Mouse (Mus musculus): Measurements from ENCODE around the gene Fignl2. TPM values are rescaled to one million over a fixed set of nuclear protein-coding genes. Genes with fewer than 3 reads are reported as not detected.
"Not testable (repeated sequence)": the region's sequence is repeated elsewhere in the genome, so short reads cannot be mapped to it uniquely, and the experiment has no call there.

The Fignl2 gene
- not detected for polyA plus RNA-seq (2017; shearing (Covaris generic))

DNA sequence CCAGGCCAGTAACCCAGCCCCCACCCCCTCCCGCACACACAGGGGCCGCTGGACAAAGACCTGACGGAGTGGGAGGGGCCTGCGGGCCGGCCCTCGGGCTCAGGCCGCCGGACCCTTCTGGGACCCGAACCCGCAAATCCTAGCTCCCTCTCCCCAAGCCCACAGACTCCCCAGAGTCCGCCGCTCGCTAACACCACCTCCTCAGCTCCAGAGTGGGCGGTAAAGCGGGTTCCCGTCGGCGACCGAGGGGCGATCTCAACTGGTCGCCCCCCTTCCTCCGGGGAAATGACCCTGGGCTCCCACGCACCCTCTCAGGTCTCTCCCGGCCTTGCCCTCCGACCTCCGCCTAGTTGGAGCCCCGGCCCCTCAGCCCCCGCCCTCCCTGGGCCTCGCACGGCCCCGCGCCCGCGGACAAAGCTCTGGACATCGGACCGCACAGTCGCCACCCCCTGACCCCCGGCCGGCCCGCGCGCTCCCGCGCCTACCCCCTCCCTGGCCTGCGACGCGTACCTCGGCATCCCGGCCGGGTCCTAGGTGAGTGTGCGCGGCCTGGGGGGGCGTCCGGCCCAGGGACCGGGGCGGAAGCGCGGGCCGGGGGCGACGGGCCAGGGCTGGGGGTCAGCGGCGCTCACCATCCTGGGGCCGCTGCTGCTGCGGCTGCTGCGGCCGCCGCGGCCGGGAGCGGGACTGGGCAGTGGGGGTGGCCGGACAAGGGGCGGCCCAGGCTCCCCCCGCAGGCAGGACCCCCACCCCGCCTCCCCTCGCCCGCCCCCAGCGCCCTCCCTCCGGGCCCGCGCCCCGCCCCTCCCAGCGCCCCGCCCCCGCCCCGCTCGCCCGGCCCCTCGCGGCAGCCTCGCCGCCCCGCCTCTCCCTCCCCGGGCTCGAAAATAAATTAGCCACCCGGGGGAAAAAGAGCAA, at the start of gene Fignl2:
TSS of gene Fignl2 (minus strand) at position 755 of the 918 bp plus-strand sequence.
- no peak for ATAC-seq

DNA sequence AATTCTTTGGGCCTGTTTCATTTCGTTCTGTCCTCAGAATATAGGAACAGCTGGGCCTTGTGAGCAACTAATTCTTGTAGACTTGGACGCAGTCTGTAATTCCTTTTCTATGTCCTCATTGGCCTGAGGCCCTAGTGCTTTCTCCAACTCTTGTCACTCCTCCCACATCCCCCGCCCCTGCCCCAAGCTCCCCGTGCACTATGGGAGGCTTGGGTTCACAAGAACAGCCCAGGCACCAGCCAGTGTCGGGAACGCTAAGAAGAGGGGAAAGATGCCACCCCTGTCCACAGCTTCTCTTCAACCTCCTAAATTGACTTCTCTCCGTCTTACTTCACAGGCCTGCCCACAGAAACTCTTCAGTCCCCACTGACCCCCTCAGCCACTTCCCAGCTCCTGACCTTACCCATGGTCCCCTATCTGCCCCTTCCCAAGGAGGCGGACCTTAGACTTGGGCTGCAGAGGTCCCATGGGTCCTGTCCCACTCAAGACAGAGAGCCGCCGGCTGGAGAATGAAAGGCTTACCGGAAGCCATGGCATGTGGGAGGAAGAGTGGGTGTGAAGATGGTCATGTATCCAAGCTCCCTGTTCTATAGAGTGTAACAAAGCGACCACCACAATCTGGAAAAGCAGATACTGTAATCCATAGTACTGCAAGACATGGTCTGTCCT, 48.6 kb upstream of the Fignl2 start:
- no peak for ATAC-seq

DNA sequence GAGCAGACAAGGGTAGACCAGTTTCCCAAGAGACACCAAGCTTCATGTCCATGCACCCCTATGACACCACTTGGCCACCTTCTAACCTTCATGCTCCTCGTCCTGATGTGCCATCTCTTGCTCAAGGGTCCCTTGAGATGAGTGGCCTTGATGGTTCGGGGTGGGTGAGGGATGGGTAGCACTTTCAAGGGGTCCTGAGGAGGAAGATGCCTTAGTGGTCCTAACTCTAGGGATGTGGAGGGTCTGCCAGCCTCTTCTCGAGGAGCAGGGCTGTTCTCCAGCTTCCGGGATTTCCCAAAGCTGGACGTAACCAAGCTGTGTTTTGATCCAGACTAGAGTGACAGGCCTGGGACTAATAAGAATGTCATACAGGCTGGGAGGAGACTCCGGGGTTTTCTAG, 47.2 kb upstream of the Fignl2 start:
- no peak for ATAC-seq

GRCm38 (mm10) chr15:101123202-101123601, 44.8 kb upstream of the Fignl2 start:
- ATAC-seq = no peak

GRCm38 (mm10) chr15:101122290-101122589, 43.9 kb upstream of the Fignl2 start:
- ATAC-seq = no peak

- ATAC-seq = no peak
Observed at GRCm38 (mm10) chr15:101121411-101122289, 43.3 kb upstream of the Fignl2 start.

DNA sequence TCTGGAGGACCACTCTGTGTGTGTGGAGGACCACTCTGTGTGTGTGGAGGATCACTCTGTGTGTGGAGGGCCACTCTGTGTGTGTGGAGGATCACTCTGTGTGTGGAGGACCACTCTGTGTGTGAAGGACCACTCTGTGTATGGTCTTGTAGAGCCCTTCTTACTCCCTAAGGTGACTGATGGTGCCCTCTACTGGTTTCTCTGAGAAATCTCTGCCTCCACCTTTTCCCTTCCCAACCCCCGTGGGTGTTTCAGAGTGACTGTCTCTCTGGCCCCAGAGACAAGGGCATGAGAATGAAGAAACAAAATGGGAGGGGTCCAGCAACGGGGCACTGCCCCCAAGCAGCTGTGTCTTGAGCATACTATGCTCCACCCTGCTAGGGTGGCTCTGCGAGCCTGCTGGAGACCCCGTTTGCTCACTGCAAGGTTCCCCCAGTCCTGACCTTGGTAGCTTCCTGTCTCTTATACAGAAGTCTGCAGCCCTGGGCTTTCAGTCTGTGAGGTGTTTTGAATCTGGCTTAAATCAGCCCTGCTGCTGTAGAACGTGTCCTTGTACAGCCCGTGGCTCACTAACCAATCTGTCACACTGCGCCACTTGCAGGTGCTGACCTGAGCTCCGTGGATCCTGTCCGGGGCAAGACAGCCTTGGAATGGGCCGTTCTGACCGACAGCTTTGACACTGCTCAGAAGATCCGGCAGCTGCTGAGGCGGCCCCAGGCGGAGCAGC, 40.2 kb upstream of the Fignl2 start:
- no peak for ATAC-seq

DNA sequence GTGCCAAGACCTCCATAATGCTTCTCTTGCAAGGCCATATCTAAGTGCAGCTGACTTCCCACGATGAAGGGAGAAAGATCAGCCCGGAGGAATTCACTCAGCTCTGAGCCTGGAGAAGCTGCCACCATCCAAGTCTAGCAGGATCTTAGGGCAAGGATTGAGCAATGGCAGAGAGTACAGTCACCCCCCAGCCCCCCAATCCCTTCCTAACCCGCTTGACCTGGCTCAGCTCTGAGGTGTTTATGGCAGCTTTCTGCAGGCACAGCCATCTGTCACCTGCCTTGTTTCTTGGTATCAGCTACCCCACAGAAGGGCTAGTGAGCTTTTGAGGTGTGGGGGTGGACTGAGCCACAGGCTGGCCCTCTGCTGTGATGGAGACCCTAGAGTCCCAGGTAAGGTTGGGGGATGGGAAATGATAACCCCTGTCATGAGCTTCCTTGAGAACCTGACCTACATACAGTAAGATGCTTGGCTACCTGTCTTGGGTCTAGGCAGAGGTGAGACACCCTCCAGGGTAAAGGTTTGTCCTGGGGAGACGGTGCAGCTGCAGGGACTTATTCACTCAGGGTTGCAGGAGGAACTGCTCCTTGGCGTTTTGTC, 37.2 kb upstream of the Fignl2 start, which contains the start of gene Ankrd33:
TSS of gene Ankrd33 (plus strand) at position 245 of the 600 bp plus-strand sequence.
- ATAC-seq = no peak

DNA sequence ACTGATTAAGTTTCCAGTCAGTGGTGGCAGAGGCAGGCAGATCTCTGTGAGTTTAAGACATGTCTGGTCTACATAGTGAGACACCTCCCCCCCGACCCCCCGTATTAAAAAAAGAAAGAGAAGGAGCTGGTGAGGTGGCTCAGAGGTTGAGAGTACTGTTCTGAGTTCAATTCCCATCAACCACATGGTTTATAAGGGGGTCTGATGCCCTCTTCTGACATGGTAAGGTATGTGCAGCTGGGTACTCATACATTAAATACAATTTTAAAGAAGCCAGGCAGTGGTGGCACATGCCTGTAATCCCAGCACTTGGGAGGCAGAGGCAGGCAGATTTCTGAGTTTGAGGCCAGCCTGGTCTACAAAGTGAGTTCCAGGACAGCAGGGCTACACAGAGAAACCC, 35.4 kb upstream of the Fignl2 start:
- ATAC-seq = not testable (repeated sequence)

DNA sequence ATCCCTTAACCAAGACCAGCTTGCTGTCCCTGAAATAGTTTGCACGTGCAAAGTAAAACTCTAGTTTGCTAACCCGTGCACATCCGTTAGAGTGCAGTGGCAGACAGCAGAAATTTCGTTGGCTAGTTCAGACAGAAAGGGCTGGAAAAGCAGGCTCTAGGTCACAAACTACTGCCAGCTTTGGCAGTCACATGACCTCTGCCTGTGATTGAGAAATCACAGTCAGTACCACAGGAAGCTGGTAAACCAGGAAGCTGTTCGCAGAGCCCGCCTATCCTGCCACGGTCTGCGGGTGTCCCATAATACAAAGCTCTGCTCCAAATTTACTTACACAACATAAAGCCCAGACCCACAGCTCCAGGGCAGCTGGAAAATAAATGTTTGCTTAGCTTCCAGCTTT, 34.8 kb upstream of the Fignl2 start:
- ATAC-seq = peak; percentile 77

DNA sequence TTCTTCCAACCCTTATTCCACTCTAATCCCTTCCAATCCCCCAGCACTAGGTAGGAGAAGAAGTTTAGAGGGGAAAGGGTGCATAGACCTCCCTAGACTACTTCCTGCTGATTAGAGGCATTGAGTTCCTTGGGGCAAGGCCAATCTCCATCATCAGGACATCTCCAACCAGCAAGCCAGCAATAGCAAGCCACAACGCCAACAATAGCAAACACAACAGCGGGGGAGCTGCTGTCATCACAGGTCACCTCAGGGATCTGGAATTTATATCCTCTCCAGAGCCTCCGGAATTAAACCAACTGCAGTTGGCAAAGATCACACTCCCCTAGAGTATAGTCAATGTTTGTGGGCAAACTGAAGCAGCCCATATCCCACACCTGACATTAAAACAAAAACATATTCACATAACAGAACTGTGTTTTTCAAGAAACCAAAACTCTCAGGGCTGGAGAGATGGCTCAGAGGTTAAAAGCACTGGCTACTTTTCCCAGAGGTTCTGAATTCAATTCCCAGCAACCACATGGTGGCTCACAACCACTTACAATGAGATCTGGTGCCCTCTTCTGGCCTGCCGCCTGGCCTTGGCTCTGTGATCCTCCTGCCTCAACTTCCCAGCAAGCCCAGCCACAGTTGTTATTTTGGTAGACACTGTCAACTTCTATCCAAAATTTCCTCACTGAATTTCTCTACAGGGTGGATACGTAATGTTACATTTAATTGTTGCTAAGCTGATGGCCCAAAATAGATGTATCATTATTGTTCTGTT, 29.7 kb upstream of the Fignl2 start:
- ATAC-seq = no peak

- ATAC-seq = no peak
Observed at GRCm38 (mm10) chr15:101106011-101106410, 27.6 kb upstream of the Fignl2 start.

- peak; percentile 70 for ATAC-seq
Observed at GRCm38 (mm10) chr15:101105496-101105994, 27.2 kb upstream of the Fignl2 start.

- ATAC-seq = no peak
Observed at GRCm38 (mm10) chr15:101103605-101104304, 25.4 kb upstream of the Fignl2 start.

DNA sequence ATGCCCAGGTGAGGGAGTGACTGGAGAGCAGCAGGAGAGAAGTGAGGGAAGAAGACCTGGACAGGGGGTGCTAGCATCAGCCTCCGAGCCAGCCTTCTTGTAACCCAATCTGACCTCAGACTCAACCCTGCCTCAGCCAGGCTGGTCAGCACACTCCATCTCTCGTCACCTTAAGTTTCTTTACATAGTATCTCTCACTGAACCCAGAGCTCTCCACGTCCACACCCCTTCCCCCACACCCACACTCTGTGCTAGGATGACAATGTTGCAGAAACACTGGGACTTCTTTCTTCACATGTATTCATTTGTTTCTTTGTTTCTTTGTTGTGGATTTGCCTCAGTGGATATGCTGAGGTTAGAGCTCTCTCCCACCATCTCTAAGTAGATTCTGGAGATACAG, 22.6 kb upstream of the Fignl2 start:
- ATAC-seq = no peak

DNA sequence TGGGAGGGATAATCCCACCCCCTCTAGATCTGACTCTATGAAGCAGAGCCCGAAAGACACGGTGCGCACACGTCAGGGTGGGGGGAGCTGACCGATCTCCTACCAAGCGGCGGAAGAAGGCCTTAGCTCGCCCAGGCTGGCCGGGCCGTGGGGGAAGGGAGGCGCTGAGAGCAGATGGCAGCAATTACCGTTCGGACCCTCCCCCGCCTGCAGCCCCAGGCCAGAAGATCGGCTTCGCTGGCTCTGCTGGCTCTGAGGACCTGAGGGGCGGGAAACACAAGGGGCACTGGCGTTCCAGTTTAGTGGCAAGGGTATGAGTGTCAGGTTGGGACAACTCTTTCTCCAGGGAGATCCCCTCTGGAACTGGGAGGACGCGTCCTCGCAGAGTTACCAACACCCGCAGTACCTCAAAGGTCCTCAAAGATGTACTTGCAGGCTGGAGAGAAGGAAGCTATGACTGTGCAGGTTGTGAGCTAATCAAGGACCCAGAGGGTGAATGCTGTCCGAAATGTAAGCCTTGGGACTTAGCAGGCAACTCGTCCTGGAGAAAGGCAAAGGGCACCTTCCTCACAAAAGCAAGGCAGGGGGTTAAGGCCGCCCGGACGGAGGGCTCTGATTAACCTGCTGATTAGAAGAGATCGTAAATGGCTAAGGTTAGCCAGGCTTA, 19.8 kb upstream of the Fignl2 start:
- no peak for ATAC-seq

DNA sequence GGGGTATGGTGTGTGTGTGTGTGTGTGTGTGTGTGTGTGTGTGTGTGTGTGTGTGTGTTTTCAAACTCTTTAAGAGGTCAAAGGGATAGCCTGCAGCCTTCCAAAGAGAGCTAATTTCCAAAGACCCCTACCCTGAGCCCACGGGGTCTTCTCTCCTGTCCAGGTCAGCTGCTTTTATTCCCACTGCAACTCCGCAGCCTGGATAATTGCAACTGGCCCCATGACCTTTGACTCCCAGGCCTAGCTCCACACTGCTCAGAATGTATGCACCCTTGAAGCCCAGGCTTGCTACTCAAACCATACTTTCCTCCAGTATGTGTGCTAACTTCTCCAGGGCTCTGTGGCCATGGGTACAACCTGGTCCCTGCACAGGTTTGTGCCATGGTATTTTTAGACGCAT, 17.0 kb upstream of the Fignl2 start:
- no peak for ATAC-seq

DNA sequence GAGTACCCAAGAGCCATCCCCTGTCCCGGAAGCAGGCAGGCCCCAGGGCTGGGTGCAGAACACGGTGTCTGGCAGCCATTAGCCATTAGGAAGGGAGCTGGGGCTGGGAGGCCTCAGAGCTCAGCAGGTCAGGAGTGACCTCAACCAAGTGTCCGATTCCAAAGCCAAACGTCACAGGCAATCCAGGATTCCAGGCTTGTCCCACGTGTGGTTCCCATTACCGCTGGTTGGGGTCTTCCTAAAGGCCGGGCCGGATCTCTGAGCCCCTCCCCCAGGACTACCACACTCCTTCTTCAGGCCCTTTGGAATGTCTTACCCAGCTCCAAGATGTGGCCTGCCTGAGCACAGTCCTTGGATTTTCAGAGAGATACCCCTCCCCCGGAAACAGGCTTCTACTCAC, 16.6 kb upstream of the Fignl2 start:
- no peak for ATAC-seq

GRCm38 (mm10) chr15:101093988-101094387, 15.6 kb upstream of the Fignl2 start:
- no peak for ATAC-seq
